Mouse (Mus musculus) intestine, embryonic 15.5 days (tissue): ENCODE data around the gene Plcg2. TPM values are rescaled to one million over a fixed set of nuclear protein-coding genes. Genes with fewer than 3 reads are reported as not detected.

Source experiments
- polyA plus RNA-seq: library from polyadenylated mRNA; unstranded; fragments of >200 nt; fragmentation: Nextera tagmentation; extraction: Ambion mirVana; gene quantifications from 2 replicates; pipeline ENCODE4 v1.2.1, GENCODE M21; 2015

The Plcg2 gene
- polyA plus RNA-seq, 1 experiment from 2014 or later: 4.2 TPM

Other genes starting within 250 kb of the Plcg2 start
- gene Cmip, start 241.2 kb upstream of the Plcg2 start, polyA plus RNA-seq: 25.4 and 29.2 TPM in 2 replicates
- 6.0 and 6.6 TPM in 2 replicates for gene Sdr42e1, start 175.4 kb downstream of the Plcg2 start, polyA plus RNA-seq
- 38.1 and 38.3 TPM in 2 replicates for gene Hsd17b2, start 203.6 kb downstream of the Plcg2 start, polyA plus RNA-seq